Mouse (Mus musculus) myocyte (in vitro differentiated cells): ENCODE results near the gene Rpl27.

Experiments used
- E2F4 ChIP-seq: IDR thresholded peaks from one replicate; pipeline ENCODE4 v1.6.1; 2011; ENCODE audit warnings: mild to moderate bottlenecking, control low read depth, moderate library complexity; ENCODE audit not compliant: insufficient read depth
- MAX ChIP-seq: IDR thresholded peaks from one replicate; pipeline ENCODE4 v1.6.1; 2011; ENCODE audit warnings: low read depth, mild to moderate bottlenecking, control low read depth
- MYOG ChIP-seq, 3 experiments: IDR thresholded peaks; one replicate each; pipeline ENCODE4 v1.6.1; 2011; ENCODE audit warnings: control low read depth in 2 of 3, low read depth in 2 of 3, mild to moderate bottlenecking in 2 of 3; ENCODE audit not compliant: insufficient read length in 2 of 3, control insufficient read depth in 1 of 3, insufficient read depth in 1 of 3
- POLR2A ChIP-seq: IDR thresholded peaks from one replicate; pipeline ENCODE4 v1.6.1; 2011; ENCODE audit warnings: low read depth, mild to moderate bottlenecking, control low read depth, moderate library complexity; ENCODE audit not compliant: insufficient read length
- POLR2AphosphoS2 ChIP-seq: IDR thresholded peaks from one replicate; pipeline ENCODE4 v1.6.1; 2011; ENCODE audit warnings: low read depth, control low read depth; ENCODE audit not compliant: insufficient read length
- SRF ChIP-seq: IDR thresholded peaks from one replicate; pipeline ENCODE4 v1.6.1; 2011; ENCODE audit warnings: low read depth; ENCODE audit not compliant: control insufficient read depth, insufficient read length
- TCF12 ChIP-seq: IDR thresholded peaks from one replicate; pipeline ENCODE4 v1.6.1; 2011; ENCODE audit warnings: mild to moderate bottlenecking, control low read depth; ENCODE audit not compliant: poor library complexity, insufficient read depth, severe bottlenecking
- TCF3 ChIP-seq: IDR thresholded peaks from one replicate; pipeline ENCODE4 v1.6.1; 2011; ENCODE audit warnings: low read depth, control low read depth; ENCODE audit not compliant: insufficient read length
- USF1 ChIP-seq: IDR thresholded peaks from one replicate; pipeline ENCODE4 v1.6.1; 2011; ENCODE audit warnings: low read depth, mild to moderate bottlenecking, control low read depth, moderate library complexity

DNA sequence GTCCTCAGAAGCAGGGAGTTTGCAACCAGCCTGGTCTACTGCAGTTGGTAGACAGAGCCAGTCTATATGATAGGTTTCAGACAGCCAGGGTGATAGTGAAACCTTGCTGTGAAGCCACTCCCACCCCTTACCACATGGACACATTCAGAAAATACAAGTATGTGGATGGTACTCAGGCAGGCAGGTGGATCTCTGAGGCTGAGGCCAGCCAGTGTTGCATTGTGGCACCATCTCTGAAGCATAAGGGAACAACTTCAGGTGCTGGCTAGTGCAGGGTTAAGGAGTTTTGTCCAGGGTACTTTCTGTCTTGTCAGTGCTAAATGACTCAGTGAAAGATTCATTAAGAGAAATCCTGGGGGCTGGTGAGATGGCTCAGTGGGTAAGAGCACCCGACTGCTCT is 4.2 kb downstream of the Rpl27 start:
- TF ChIP-seq USF1: no peak
- no peak for TF ChIP-seq SRF
- peak; percentile 24 for TF ChIP-seq POLR2A
- no peak for TF ChIP-seq TCF3
- peak; percentile 95 for TF ChIP-seq POLR2AphosphoS2
- no peak for TF ChIP-seq E2F4
- TF ChIP-seq MAX: no peak
- TF ChIP-seq MYOG (IDR thresholded peaks at IDR 0.05; ENCODE audit: control insufficient read depth in 1 of 3, insufficient read depth in 1 of 3, insufficient read length in 2 of 3, low read depth in 2 of 3): no peak
- no peak for TF ChIP-seq TCF12
